Mouse (Mus musculus) hindbrain, embryonic 13.5 days (tissue): ENCODE results near the gene Reep6. TPM values are rescaled to one million over a fixed set of nuclear protein-coding genes. Genes with fewer than 3 reads are reported as not detected.

Experiments used
- ATAC-seq: fragments of 200-750 bp; cut with Nextera tagmentation; 2 replicates; pipeline ENCODE4 v1.8.0; 2017; ENCODE audit warnings: moderate TSS enrichment; ENCODE audit not compliant: low FRiP score
- H3K27ac ChIP-seq: fragments of 300-500 bp; sonication (generic); 2 replicates; pipeline ENCODE4 v1.5.1; 2015; ENCODE audit warnings: inconsistent platforms, mild to moderate bottlenecking, moderate library complexity
- H3K27me3 ChIP-seq: fragments of 300-500 bp; sonication (generic); 2 replicates; pipeline ENCODE4 v1.6.1; 2015; ENCODE audit warnings: mild to moderate bottlenecking, inconsistent platforms
- H3K36me3 ChIP-seq: fragments of 300-500 bp; sonication (generic); 2 replicates; pipeline ENCODE4 v1.6.1; 2015; ENCODE audit warnings: mild to moderate bottlenecking, inconsistent platforms
- H3K4me1 ChIP-seq: fragments of 300-500 bp; sonication (generic); replicated peaks from 2 replicates; pipeline ENCODE4 v1.6.1; 2015; ENCODE audit warnings: inconsistent platforms
- H3K4me2 ChIP-seq: fragments of 300-500 bp; sonication (generic); 2 replicates; pipeline ENCODE4 v1.6.1; 2015; ENCODE audit warnings: inconsistent platforms, mild to moderate bottlenecking, moderate library complexity
- H3K4me3 ChIP-seq: fragments of 300-500 bp; sonication (generic); 2 replicates; pipeline ENCODE4 v1.5.1; 2015; ENCODE audit warnings: mild to moderate bottlenecking, inconsistent platforms
- H3K9ac ChIP-seq: fragments of 300-500 bp; sonication (generic); 2 replicates; pipeline ENCODE4 v1.6.1; 2015; ENCODE audit warnings: mild to moderate bottlenecking, inconsistent platforms
- H3K9me3 ChIP-seq: fragments of 300-500 bp; sonication (generic); 2 replicates; pipeline ENCODE4 v1.6.1; 2016; ENCODE audit warnings: inconsistent platforms
- WGBS: fragments of 180-500 bp; shearing (Covaris S2); methylation state at CpG from one replicate; pipeline ENCODE4 v1.1.7; 2015; 5-methylcytosine and 5-hydroxymethylcytosine counted together
- polyA plus RNA-seq: library from polyadenylated mRNA; unstranded; fragments of >200 nt; fragmentation: Nextera tagmentation; extraction: Ambion mirVana; gene quantifications from 2 replicates; pipeline ENCODE4 v1.2.1, GENCODE M21; 2015

Reep6 gene
- polyA plus RNA-seq, 1 experiment from 2014 or later, result 3.1 TPM

DNA sequence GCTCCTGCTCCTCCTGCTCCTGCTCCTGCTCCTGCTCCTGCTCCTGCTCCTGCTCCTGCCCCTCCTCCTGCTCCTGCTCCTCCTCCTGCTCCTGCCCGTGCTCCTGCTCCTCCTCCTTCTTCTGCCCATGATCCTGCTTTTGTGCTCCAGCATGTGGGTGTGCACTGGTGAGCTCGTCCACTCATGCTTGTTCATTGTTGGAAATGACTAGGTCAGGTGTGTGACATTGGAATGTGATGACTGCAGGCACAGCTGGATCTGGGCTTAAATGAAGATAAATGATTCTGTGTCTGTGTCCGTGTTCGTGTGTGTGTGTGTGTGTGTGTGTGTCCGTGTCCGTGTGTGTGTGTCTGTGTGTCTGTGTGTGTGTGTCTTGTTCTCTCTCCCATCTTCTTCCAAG lies 38.6 kb downstream of the Reep6 start:
- ATAC-seq, result no peak
- Histone ChIP-seq H3K36me3 (no peaks in the 10 kb centered on the region), H3K9ac (no peak overlapping the region), H3K27me3 (peaks cover 53% of the 10 kb centered on the region), H3K27ac (no peak overlapping the region), H3K4me1 (peaks cover 18% of the 10 kb centered on the region), H3K4me3 (no peak overlapping the region), H3K9me3 (no peaks in the 10 kb centered on the region), H3K4me2 (no peak overlapping the region)
- WGBS, result 93% methylated on average over 6 of the region's 6 CpGs

DNA sequence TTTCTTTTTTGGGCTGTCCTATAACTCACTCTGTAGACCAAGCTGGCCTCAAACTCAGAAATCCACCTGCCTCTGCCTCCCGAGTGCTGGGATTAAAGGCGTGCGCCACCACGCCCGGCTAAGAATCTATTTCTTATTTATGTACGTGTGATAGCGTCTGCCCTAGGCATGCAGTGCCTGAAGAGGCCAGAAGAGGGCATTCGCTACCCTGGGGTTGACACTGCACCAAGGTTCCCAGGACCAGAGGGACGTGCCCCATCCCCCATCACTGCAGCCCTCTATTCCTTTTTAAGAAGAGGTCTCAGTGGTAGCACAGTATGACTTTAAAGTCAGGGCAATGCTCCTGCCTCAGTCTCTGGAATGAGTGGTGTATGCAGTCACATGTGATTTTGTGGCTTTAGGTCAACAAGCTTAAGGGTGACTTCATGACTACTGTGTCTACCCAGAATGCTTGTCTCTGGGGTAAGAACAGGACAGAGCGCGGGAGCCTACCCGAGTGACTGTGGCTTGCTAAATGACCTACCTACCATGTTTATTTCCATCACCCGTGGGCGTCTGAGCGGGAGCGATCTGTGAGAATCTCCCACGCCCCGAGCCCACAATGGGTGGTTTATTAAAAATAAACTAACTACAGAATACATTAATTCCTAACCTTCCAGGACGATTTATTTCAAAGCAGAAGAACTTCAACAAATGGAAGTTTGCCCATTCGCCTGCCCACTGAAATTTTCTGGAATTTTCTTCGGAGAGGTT lies 40.4 kb downstream of the Reep6 start:
- Histone ChIP-seq H3K27me3 (peaks cover 39% of the 10 kb centered on the region), H3K36me3 (no peaks in the 10 kb centered on the region), H3K4me2 (no peak overlapping the region), H3K9ac (no peak overlapping the region), H3K4me1 (peaks cover 10% of the 10 kb centered on the region), H3K4me3 (no peak overlapping the region), H3K9me3 (no peaks in the 10 kb centered on the region), H3K27ac (no peak overlapping the region)
- WGBS, result 82% methylated on average over 21 of the region's 21 CpGs
- no peak for ATAC-seq

DNA sequence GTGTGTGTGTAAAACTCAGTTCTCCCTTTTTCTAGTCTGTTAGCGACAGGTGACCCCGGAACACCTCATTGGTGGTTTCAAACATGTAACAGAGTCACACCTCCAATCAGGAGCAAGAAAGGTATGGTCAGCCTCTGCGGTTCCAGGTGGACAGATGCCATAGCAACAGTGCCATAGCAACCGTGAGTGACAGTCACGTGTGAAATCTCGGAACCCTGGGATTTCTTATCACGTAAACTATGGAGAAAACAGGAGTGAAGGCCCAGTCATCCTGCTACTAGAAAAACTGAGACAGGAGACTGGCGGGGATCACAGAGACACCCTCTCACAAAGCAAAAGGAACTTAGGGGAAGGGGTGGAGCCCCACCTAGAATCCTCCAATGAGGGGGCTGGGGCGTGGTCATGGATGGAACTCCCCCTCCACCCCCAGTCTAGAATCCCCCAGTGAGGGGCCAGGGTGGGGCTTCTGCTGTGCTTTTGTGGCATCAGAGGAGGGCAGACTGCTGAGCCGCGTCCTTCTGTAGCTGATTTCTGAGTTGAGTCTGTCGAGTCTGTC lies 41.7 kb downstream of the Reep6 start:
- Histone ChIP-seq H3K9ac (peak overlapping the region; percentile 46), H3K4me2 (peak overlapping the region; percentile 38), H3K4me3 (peak overlapping the region; percentile 20), H3K9me3 (no peaks in the 10 kb centered on the region), H3K27me3 (peaks cover 28% of the 10 kb centered on the region), H3K36me3 (no peaks in the 10 kb centered on the region), H3K4me1 (peaks cover 10% of the 10 kb centered on the region), H3K27ac (peak overlapping the region; percentile 23; the same call in 1 of the 2 replicates)
- peak; percentile 74 for ATAC-seq
- WGBS, result 2% methylated on average over 12 of the region's 12 CpGs

DNA sequence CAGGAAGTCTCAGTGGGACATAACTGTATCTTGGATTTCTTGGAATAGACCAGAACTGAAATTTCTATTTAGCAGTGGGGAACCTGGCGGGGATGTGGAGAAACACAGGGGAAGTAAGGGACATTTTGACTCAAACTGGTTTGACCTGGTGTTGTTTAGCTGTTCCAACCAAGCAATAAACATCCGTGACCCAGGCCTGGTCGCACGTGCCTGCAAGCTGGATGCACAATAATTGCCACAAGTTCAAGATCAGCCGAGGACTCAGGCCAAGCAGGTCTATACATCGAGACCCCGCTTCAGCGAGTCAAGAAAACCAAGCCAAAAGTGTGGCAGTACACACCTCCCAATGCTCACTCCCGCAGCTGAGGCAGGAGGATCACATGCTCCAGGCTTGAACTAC lies 42.2 kb downstream of the Reep6 start:
- Histone ChIP-seq H3K27me3 (peaks cover 23% of the 10 kb centered on the region), H3K9me3 (no peaks in the 10 kb centered on the region), H3K36me3 (no peaks in the 10 kb centered on the region), H3K4me1 (peaks cover 10% of the 10 kb centered on the region), H3K4me3 (peak overlapping the region; percentile 20; the same call in 1 of the 2 replicates), H3K27ac (peak overlapping the region; percentile 23; the same call in 1 of the 2 replicates), H3K4me2 (peak overlapping the region; percentile 38), H3K9ac (peak overlapping the region; percentile 46)
- 49% methylated on average over 9 of the region's 9 CpGs for WGBS
- no peak for ATAC-seq

DNA sequence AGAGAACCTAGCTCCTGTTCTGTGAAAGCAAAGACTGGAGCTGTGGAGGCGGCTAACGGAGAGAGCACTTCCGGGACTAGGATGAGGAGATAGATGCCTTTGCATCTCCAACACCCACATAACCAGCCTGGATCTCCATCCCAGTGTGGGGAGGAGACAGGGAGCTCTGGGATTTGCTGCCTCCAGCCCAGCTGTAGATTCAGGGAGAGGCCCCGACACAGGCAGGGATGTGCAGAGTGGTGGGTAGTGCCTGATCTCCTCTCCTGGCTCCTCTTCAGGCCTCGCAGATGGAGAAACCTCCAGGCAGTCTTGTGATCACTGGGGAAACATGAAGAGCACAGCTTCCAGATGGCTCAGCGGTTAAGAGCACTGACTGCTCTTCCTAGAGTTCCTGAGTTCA lies 43.0 kb downstream of the Reep6 start:
- no peaks in the 10 kb centered on the region for H3K9me3 ChIP-seq
- ATAC-seq, result no peak
- H3K4me3 ChIP-seq, result no peak overlapping the region
- WGBS, result 79% methylated on average over 6 of the region's 6 CpGs
- H3K9ac ChIP-seq, result 0 out of 2 replicates have a peak overlapping the region, but pooled peaks have one; percentile 35
- no peak overlapping the region for H3K4me2 ChIP-seq
- peaks cover 10% of the 10 kb centered on the region for H3K4me1 ChIP-seq
- H3K36me3 ChIP-seq, result no peaks in the 10 kb centered on the region
- peaks cover 16% of the 10 kb centered on the region for H3K27me3 ChIP-seq
- H3K27ac ChIP-seq, result no peak overlapping the region

DNA sequence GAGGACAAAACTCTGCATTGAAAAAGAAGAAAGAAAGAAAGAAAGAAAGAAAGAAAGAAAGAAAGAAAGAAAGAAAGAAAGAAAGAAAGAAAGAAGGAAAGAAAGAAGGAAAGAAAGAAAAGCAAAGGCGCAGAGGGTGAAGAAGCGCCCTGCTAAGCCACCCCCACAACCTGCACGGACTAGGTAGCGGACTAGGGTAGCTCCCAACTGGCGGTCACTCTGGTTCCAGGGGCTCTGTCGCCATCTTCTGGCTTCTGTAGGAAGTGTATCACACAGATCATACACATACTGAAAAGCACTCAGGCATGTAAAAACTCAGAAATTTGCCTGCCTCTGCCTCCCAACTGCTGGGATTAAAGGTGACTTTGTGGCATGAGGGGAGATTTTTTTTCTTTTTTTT lies 44.3 kb downstream of the Reep6 start:
- Histone ChIP-seq H3K9ac (no peak overlapping the region), H3K27ac (no peak overlapping the region), H3K36me3 (no peaks in the 10 kb centered on the region; the same call in 1 of the 2 replicates), H3K4me3 (no peak overlapping the region), H3K4me1 (peaks cover 10% of the 10 kb centered on the region), H3K4me2 (no peak overlapping the region), H3K9me3 (no peaks in the 10 kb centered on the region), H3K27me3 (peaks cover 13% of the 10 kb centered on the region; the same call in 1 of the 2 replicates)
- WGBS, result 24% methylated on average over 6 of the region's 6 CpGs
- ATAC-seq, result no peak

- 3% methylated on average over 7 of the region's 7 CpGs for WGBS
- H3K36me3 ChIP-seq, result peaks cover 19% of the 10 kb centered on the region
- H3K4me2 ChIP-seq, result no peak overlapping the region
- no peak overlapping the region for H3K4me3 ChIP-seq
- H3K4me1 ChIP-seq, result peaks cover 15% of the 10 kb centered on the region
- no peak overlapping the region for H3K27ac ChIP-seq
- no peak overlapping the region for H3K9ac ChIP-seq
- H3K9me3 ChIP-seq, result no peaks in the 10 kb centered on the region
- H3K27me3 ChIP-seq, result 0 out of 2 replicates have a peak, but pooled peaks cover 9% of the 10 kb centered on the region
- ATAC-seq, result no peak
These were observed 46.4 kb downstream of the Reep6 start for GRCm38 (mm10) chr10:80376160-80376559.

GRCm38 (mm10) chr10:80377716-80378115 lies 48.0 kb downstream of the Reep6 start:
- Histone ChIP-seq H3K4me2 (no peak overlapping the region), H3K4me1 (peaks cover 19% of the 10 kb centered on the region), H3K27ac (no peak overlapping the region), H3K36me3 (peaks cover 34% of the 10 kb centered on the region), H3K9me3 (no peaks in the 10 kb centered on the region), H3K27me3 (0 out of 2 replicates have a peak, but pooled peaks cover 2% of the 10 kb centered on the region), H3K9ac (no peak overlapping the region), H3K4me3 (no peak overlapping the region)
- no peak for ATAC-seq
- 51% methylated on average over 10 of the region's 10 CpGs for WGBS

DNA sequence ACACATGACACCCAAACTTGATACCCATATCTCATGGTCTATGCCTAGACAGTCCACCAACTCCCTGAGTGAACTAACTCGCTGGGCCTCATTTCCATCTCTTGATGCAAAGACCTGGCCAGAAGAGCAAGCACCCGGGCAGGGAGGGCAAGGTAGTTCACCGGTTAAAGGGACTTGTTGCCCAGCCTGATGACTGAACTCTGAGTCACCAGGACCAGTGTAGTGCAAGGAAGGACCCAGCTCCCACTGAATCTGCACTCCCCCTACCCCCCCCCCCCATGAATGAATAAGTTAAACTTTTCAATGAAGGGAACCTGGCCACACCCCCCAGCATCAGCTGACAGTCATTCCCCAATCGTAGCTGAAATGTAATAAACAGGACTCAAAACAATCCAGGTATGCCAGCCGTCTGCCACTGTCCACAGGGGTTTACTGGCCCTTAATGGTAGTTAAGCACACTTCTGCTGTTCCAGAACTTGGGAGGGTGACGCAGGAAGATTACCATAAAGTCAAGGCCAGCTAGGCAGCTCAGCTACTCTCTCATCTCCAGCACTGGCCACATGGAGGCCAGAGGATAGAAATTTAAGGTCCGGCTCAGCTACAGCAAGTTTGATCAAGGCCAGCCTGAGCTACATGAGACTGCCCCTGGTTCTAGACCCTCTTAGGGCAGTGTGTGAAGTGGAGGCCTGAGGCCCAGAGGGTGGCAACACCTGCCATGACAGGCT lies 53.0 kb downstream of the Reep6 start:
- no peak for ATAC-seq
- H3K4me2 ChIP-seq, result peak overlapping the region; percentile 100
- peaks cover 47% of the 10 kb centered on the region for H3K4me1 ChIP-seq
- peak overlapping the region; percentile 98 for H3K4me3 ChIP-seq
- WGBS, result 87% methylated on average over 7 of the region's 7 CpGs
- no peaks in the 10 kb centered on the region for H3K27me3 ChIP-seq
- H3K9me3 ChIP-seq, result no peaks in the 10 kb centered on the region
- H3K27ac ChIP-seq, result no peak overlapping the region
- H3K9ac ChIP-seq, result peak overlapping the region; percentile 100
- peaks cover 56% of the 10 kb centered on the region for H3K36me3 ChIP-seq

DNA sequence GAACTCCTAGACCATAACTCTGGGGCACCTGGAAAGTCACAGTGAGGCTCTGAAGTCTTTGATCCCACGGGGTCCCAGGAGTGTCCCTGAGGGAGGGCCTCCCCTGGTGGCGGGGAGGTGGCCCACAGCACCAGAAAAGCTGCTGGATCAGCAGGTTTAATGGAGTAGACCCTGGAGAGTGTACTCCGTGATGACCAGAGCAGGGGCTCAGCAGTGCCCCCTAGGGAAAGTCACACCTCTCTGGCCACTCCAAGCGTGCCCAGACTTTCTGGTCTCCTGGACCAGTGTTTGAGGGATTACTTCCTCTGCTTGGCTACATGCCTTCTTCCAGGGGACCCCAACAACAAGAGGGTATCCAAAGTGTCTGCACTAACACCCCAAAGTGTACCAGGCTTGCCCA lies 53.7 kb downstream of the Reep6 start:
- Histone ChIP-seq H3K36me3 (peaks cover 56% of the 10 kb centered on the region), H3K4me1 (peaks cover 54% of the 10 kb centered on the region)

DNA sequence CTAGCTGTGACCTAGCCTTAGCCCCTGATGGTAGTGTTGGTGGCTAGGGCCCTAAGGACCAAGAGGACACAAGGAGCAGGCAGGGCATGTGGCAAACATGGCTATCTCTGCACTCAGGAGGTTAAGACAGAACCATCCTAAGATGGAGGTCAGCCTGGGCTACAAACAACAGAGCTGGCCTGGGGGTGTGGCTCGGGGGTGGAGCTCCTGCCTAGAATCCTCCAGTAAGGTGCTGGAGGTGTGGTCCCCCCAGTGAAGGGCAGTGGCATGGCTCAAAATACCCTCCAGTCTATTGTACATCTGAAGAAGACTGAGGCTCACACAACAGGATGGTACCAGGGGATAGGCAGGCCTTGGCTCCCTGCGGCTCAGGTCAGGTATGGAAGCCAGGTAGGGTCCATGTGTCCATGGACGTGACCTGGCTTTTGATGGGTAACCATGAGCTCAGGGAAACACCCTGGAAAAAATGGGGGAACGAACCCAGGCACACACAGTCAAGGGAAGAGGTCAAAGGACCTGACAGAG lies 54.4 kb downstream of the Reep6 start:
- Histone ChIP-seq H3K36me3 (peaks cover 55% of the 10 kb centered on the region), H3K4me3 (peak overlapping the region; percentile 98), H3K27me3 (no peaks in the 10 kb centered on the region), H3K9ac (peak overlapping the region; percentile 100), H3K4me1 (peaks cover 57% of the 10 kb centered on the region), H3K4me2 (peak overlapping the region; percentile 100), H3K27ac (peak overlapping the region; percentile 99), H3K9me3 (no peaks in the 10 kb centered on the region)
- no peak for ATAC-seq
- whole genome bisulfite sequencing, result 85% methylated on average over 4 of the region's 4 CpGs

More for the DNA sequence above, 53.7 kb downstream of the Reep6 start:
- Histone ChIP-seq H3K4me3 (peak overlapping the region; percentile 98), H3K27ac (peak overlapping the region; percentile 9; the same call in 1 of the 2 replicates), H3K27me3 (no peaks in the 10 kb centered on the region), H3K9ac (peak overlapping the region; percentile 100), H3K4me2 (peak overlapping the region; percentile 100), H3K9me3 (no peaks in the 10 kb centered on the region)
- WGBS, result 52% methylated on average over 4 of the region's 4 CpGs
- ATAC-seq, result no peak

GRCm38 (mm10) chr10:80384709-80385108 lies 55.0 kb downstream of the Reep6 start:
- ATAC-seq, result no peak
- Histone ChIP-seq H3K4me3 (peak overlapping the region; percentile 98), H3K4me1 (peaks cover 57% of the 10 kb centered on the region), H3K27ac (peak overlapping the region; percentile 99), H3K9ac (peak overlapping the region; percentile 100), H3K36me3 (peaks cover 51% of the 10 kb centered on the region), H3K9me3 (no peaks in the 10 kb centered on the region), H3K4me2 (peak overlapping the region; percentile 100), H3K27me3 (no peaks in the 10 kb centered on the region)
- WGBS, result 62% methylated on average over 7 of the region's 7 CpGs
